Mouse (Mus musculus) neural tube, embryonic 11.5 days (tissue): ENCODE results near the gene Acvr1. TPM values are rescaled to one million over a fixed set of nuclear protein-coding genes. Genes with fewer than 3 reads are reported as not detected.
A peak's percentile ranks its signal among the peaks of the same experiment; 100 is the strongest.

Experiments used
- ATAC-seq: fragments of 200-750 bp; cut with Nextera tagmentation; 2 replicates; pipeline ENCODE4 v1.8.0; 2017; ENCODE audit warnings: moderate number of reproducible peaks, mild to moderate bottlenecking, moderate TSS enrichment, moderate library complexity; ENCODE audit not compliant: insufficient read depth, low FRiP score, low TSS enrichment
- DNase-seq: peaks from one replicate; pipeline ENCODE4 v3.0.0-alpha.2; 2015; ENCODE audit warnings: low spot score
- H3K27ac ChIP-seq: fragments of 300-500 bp; sonication (generic); 2 replicates; pipeline ENCODE4 v1.5.1; 2014; ENCODE audit warnings: low read depth, mild to moderate bottlenecking, low read length
- H3K27me3 ChIP-seq: fragments of 300-500 bp; sonication (generic); 2 replicates; pipeline ENCODE4 v1.6.1; 2014; ENCODE audit warnings: mild to moderate bottlenecking, low read length, mixed read lengths; ENCODE audit not compliant: control insufficient read depth, insufficient read depth
- H3K36me3 ChIP-seq: fragments of 300-500 bp; sonication (generic); 2 replicates; pipeline ENCODE4 v1.6.1; 2014; ENCODE audit warnings: mild to moderate bottlenecking, low read length, moderate library complexity, mixed read lengths; ENCODE audit not compliant: control insufficient read depth, insufficient read depth
- H3K4me1 ChIP-seq: fragments of 300-500 bp; sonication (generic); 2 replicates; pipeline ENCODE4 v1.6.1; 2014; ENCODE audit warnings: low read length, mixed read lengths; ENCODE audit not compliant: control insufficient read depth, insufficient read depth
- H3K4me2 ChIP-seq: fragments of 300-500 bp; sonication (generic); 2 replicates; pipeline ENCODE4 v1.6.1; 2014; ENCODE audit warnings: low read depth, mild to moderate bottlenecking, moderate library complexity
- H3K4me3 ChIP-seq: fragments of 300-500 bp; sonication (generic); 2 replicates; pipeline ENCODE4 v1.5.1; 2014; ENCODE audit warnings: low read depth, low read length
- H3K9ac ChIP-seq: fragments of 300-500 bp; sonication (generic); 2 replicates; pipeline ENCODE4 v1.6.1; 2014; ENCODE audit warnings: mild to moderate bottlenecking, low read length
- H3K9me3 ChIP-seq: fragments of 300-500 bp; sonication (generic); 2 replicates; pipeline ENCODE4 v1.6.1; 2016; ENCODE audit warnings: low read length; ENCODE audit not compliant: control insufficient read depth
- WGBS: fragments of 180-500 bp; shearing (Covaris S2); extraction: QIAGEN DNeasy Blood & Tissue Kit; methylation state at CpG from one replicate; pipeline ENCODE4 v1.1.7; 2014; 5-methylcytosine and 5-hydroxymethylcytosine counted together
- polyA plus RNA-seq: library from polyadenylated mRNA; unstranded; fragments of >200 nt; fragmentation: Nextera tagmentation; extraction: Ambion mirVana; gene quantifications from 2 replicates; pipeline ENCODE4 v1.2.1, GENCODE M21; 2014

Gene Acvr1
- 6.6 and 7.3 TPM in 2 replicates for polyA plus RNA-seq

- H3K27me3 ChIP-seq, result no peaks in the 10 kb centered on the region
- ATAC-seq, result peak; percentile 96
Observed at GRCm38 (mm10) chr2:58567066-58567810, at the start of gene Acvr1, which contains the start of gene Upp2. TSS of gene Acvr1 (minus strand) at chr2:58567157. TSS of gene Upp2 (plus strand) at chr2:58567298.

GRCm38 (mm10) chr2:58615766-58616165, 48.8 kb upstream of the Acvr1 start:
- Histone ChIP-seq H3K4me3 (no peak overlapping the region), H3K27ac (no peak overlapping the region), H3K9me3 (no peaks in the 10 kb centered on the region), H3K4me2 (no peak overlapping the region), H3K27me3 (no peaks in the 10 kb centered on the region), H3K4me1 (no peaks in the 10 kb centered on the region), H3K36me3 (no peaks in the 10 kb centered on the region), H3K9ac (no peak overlapping the region)
- no peak for DNase-seq
- no peak for ATAC-seq
- 95% methylated on average over 5 of the region's 5 CpGs for WGBS

More at GRCm38 (mm10) chr2:58567066-58567810, at the start of gene Acvr1, which contains the start of gene Upp2:
- Histone ChIP-seq H3K9ac (peak within 1 kb of the TSS; percentile 65), H3K36me3 (no peaks in the 10 kb centered on the region), H3K4me3 (peak within 1 kb of the TSS; percentile 64), H3K9me3 (no peaks in the 10 kb centered on the region), H3K4me2 (peak within 1 kb of the TSS; percentile 50), H3K4me1 (peaks cover 12% of the 10 kb centered on the region; the same call in 1 of the 2 replicates), H3K27ac (peak within 1 kb of the TSS; percentile 93)
- DNase-seq, result peak; percentile 88
- 0% methylated on average over 26 of the region's 80 CpGs for WGBS

- 95% methylated on average over 8 of the region's 8 CpGs for WGBS
- H3K27ac ChIP-seq, result no peak overlapping the region
- no peaks in the 10 kb centered on the region for H3K27me3 ChIP-seq
- H3K9ac ChIP-seq, result no peak overlapping the region
- no peak overlapping the region for H3K4me3 ChIP-seq
- ATAC-seq (no peak), DNase-seq (no peak)
- H3K4me1 ChIP-seq, result no peaks in the 10 kb centered on the region
- no peak overlapping the region for H3K4me2 ChIP-seq
- H3K9me3 ChIP-seq, result no peaks in the 10 kb centered on the region
- no peaks in the 10 kb centered on the region for H3K36me3 ChIP-seq
Observed at GRCm38 (mm10) chr2:58614851-58615250, 47.9 kb upstream of the Acvr1 start.

- Histone ChIP-seq H3K4me1 (no peaks in the 10 kb centered on the region), H3K36me3 (no peaks in the 10 kb centered on the region), H3K27ac (no peak overlapping the region), H3K9ac (no peak overlapping the region), H3K9me3 (no peaks in the 10 kb centered on the region), H3K27me3 (no peaks in the 10 kb centered on the region), H3K4me2 (no peak overlapping the region), H3K4me3 (no peak overlapping the region)
- no peak for DNase-seq
- 91% methylated on average over 3 of the region's 3 CpGs for WGBS
- ATAC-seq, result no peak
Observed at GRCm38 (mm10) chr2:58613720-58614119, 46.8 kb upstream of the Acvr1 start.

- Histone ChIP-seq H3K9me3 (no peaks in the 10 kb centered on the region), H3K4me3 (no peak overlapping the region), H3K36me3 (no peaks in the 10 kb centered on the region), H3K27me3 (no peaks in the 10 kb centered on the region), H3K4me2 (no peak overlapping the region), H3K4me1 (no peaks in the 10 kb centered on the region), H3K27ac (no peak overlapping the region), H3K9ac (no peak overlapping the region)
- ATAC-seq (no peak), DNase-seq (no peak)
- WGBS, result 93% methylated on average over 3 of the region's 3 CpGs
Observed at GRCm38 (mm10) chr2:58604791-58605190, 37.8 kb upstream of the Acvr1 start.

- H3K4me2 ChIP-seq, result no peak overlapping the region
- H3K9ac ChIP-seq, result no peak overlapping the region
- no peak overlapping the region for H3K4me3 ChIP-seq
- H3K27me3 ChIP-seq, result no peaks in the 10 kb centered on the region
- DNase-seq (no peak), ATAC-seq (no peak)
- no peaks in the 10 kb centered on the region for H3K4me1 ChIP-seq
- 91% methylated on average over 3 of the region's 3 CpGs for WGBS
- no peaks in the 10 kb centered on the region for H3K36me3 ChIP-seq
- no peak overlapping the region for H3K27ac ChIP-seq
- H3K9me3 ChIP-seq, result no peaks in the 10 kb centered on the region
Observed at GRCm38 (mm10) chr2:58603379-58603778, 36.4 kb upstream of the Acvr1 start.

GRCm38 (mm10) chr2:58601382-58601781, 34.4 kb upstream of the Acvr1 start:
- no peak for ATAC-seq
- WGBS, result 87% methylated on average over 4 of the region's 4 CpGs
- Histone ChIP-seq H3K4me1 (no peaks in the 10 kb centered on the region), H3K9me3 (no peaks in the 10 kb centered on the region), H3K36me3 (no peaks in the 10 kb centered on the region), H3K4me3 (no peak overlapping the region), H3K4me2 (no peak overlapping the region), H3K27ac (no peak overlapping the region), H3K27me3 (no peaks in the 10 kb centered on the region), H3K9ac (no peak overlapping the region)
- no peak for DNase-seq

- Histone ChIP-seq H3K4me3 (no peak overlapping the region), H3K4me2 (no peak overlapping the region), H3K27ac (no peak overlapping the region), H3K9me3 (no peaks in the 10 kb centered on the region), H3K36me3 (no peaks in the 10 kb centered on the region), H3K4me1 (no peaks in the 10 kb centered on the region), H3K27me3 (no peaks in the 10 kb centered on the region), H3K9ac (no peak overlapping the region)
- no peak for DNase-seq
- no peak for ATAC-seq
- WGBS, result 94% methylated on average over 6 of the region's 6 CpGs
Observed at GRCm38 (mm10) chr2:58599639-58600038, 32.7 kb upstream of the Acvr1 start.

GRCm38 (mm10) chr2:58597556-58597955, 30.6 kb upstream of the Acvr1 start:
- no peaks in the 10 kb centered on the region for H3K4me1 ChIP-seq
- H3K9ac ChIP-seq, result no peak overlapping the region
- no peaks in the 10 kb centered on the region for H3K36me3 ChIP-seq
- no peak for DNase-seq
- H3K4me2 ChIP-seq, result no peak overlapping the region
- H3K27me3 ChIP-seq, result no peaks in the 10 kb centered on the region
- 89% methylated on average over 3 of the region's 3 CpGs for WGBS
- H3K4me3 ChIP-seq, result no peak overlapping the region
- H3K9me3 ChIP-seq, result no peaks in the 10 kb centered on the region
- no peak for ATAC-seq
- H3K27ac ChIP-seq, result no peak overlapping the region
